Comparison of ENCODE assay signal across 10 mouse cellular contexts in the genomic region with DNA sequence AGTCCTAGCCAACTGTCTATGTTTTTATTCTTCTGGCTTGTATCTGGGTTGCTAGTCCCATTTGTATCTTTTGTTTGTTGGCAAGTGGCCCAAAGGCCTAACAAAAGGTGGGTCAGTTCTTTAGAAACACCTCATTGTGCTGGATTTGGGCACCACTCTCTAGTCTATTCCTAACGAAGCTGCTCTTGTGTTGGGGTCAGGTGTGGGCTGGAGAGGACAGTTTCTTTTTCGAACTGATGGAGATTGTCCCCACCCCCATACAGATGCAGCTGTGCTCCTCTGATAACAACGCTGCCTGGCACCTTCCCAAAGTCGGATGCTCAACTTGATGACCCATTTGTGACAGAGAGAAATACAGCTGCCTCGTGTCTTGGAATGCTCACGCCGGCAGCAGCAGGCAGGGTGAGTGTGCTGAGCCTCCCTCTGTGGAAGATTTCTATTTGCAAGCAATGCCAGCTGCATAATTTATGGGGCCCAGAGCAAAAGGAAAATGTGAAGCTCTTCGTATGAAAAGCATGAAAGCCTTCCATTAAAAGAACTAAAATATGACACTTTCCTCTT.
DNase-seq lines count a peak whose midpoint lies in the region; ATAC-seq lines count a peak whose summit lies in the region.
"Had no signal": no experiment of that assay in that cellular context is flagged by ENCODE, and none has a peak within 500 bp of the region (broad histone marks: within the 10 kb centered on the region; RNA-seq: fewer than 3 reads in every experiment).

No protein-coding gene starts in this region.

- DNase-seq in kidney, postnatal 14 days: peak; percentile 61
- no peak for DNase-seq in kidney, adult 18-20 months
- peak; percentile 70 for DNase-seq in brain, adult 2 months (ENCODE audit: low read depth, low spot score)
- peak; percentile 7 to 14 for DNase-seq in gastrocnemius, postnatal 36 days
- DNase-seq in thymus, postnatal 36 days: no peak

- H3K4me3 ChIP-seq in midbrain, embryonic 16.5 days (ENCODE audit: low read depth, low read length): no peak overlapping the region
- H3K4me3 ChIP-seq: embryonic facial prominence, embryonic 15.5 days; limb, embryonic 12.5 days had no signal

- WGBS in midbrain, embryonic 16.5 days: 27% methylated on average over 8 of the region's 8 CpGs

- no peak overlapping the region for H3K9ac ChIP-seq in midbrain, embryonic 16.5 days (ENCODE audit: low read depth, low read length)
- H3K9ac ChIP-seq: embryonic facial prominence, embryonic 15.5 days; limb, embryonic 12.5 days had no signal

- no peak overlapping the region for H3K4me2 ChIP-seq in midbrain, embryonic 16.5 days (ENCODE audit: low read length)
- H3K4me2 ChIP-seq: embryonic facial prominence, embryonic 15.5 days; limb, embryonic 12.5 days had no signal

- ATAC-seq in midbrain, embryonic 16.5 days: peak; percentile 76; the same call in 1 of the 2 replicates
- ATAC-seq in erythroid progenitor cell, adult 5-6 weeks (replicated peaks; ENCODE audit: low FRiP score, poor library complexity, severe bottlenecking): no peak
- ATAC-seq: Patski had no signal

- peak overlapping the region; percentile 29; the same call in 1 of the 2 replicates for H3K27ac ChIP-seq in midbrain, embryonic 16.5 days (ENCODE audit: low read length)
- H3K27ac ChIP-seq: embryonic facial prominence, embryonic 15.5 days; limb, embryonic 12.5 days had no signal

- H3K9me3 ChIP-seq in midbrain, embryonic 16.5 days (replicated peaks; ENCODE audit: control insufficient read depth, low read length, poor library complexity, severe bottlenecking): no peaks in the 10 kb centered on the region
- H3K9me3 ChIP-seq: embryonic facial prominence, embryonic 15.5 days; limb, embryonic 12.5 days had no signal

- H3K4me1 ChIP-seq in midbrain, embryonic 16.5 days (ENCODE audit: control insufficient read depth, insufficient read depth, low read length): peaks cover 6% of the 10 kb centered on the region; the same call in 1 of the 2 replicates
- H3K4me1 ChIP-seq: embryonic facial prominence, embryonic 15.5 days had no signal

- intact Hi-C loops in gastrocnemius, postnatal 36 days (cut with DNase I): no loop called here

- no peaks in the 10 kb centered on the region for H3K36me3 ChIP-seq in midbrain, embryonic 16.5 days (ENCODE audit: control insufficient read depth, insufficient read depth, low read length)
- H3K36me3 ChIP-seq: embryonic facial prominence, embryonic 15.5 days; limb, embryonic 12.5 days had no signal

- no peaks in the 10 kb centered on the region for H3K27me3 ChIP-seq in midbrain, embryonic 16.5 days (ENCODE audit: control insufficient read depth, insufficient read depth, low read depth, low read length)
- H3K27me3 ChIP-seq: embryonic facial prominence, embryonic 15.5 days; limb, embryonic 12.5 days had no signal

Comparison
In these comparisons a context has a peak if more than half of its experiments do, and no peak if none do; other contexts are left out.
1. DNase-seq: peak in kidney, postnatal 14 days (single experiment), brain, adult 2 months (single experiment) and gastrocnemius, postnatal 36 days (2 of 2); none in kidney, adult 18-20 months (single experiment) and thymus, postnatal 36 days (0 of 2).